Mouse (Mus musculus) left cerebral cortex, adult 18-20 months (tissue): ENCODE results near the gene Tefm. TPM values are rescaled to one million over a fixed set of nuclear protein-coding genes. Genes with fewer than 3 reads are reported as not detected.

Experiments used
- DNase-seq, 2 experiments: peaks; one replicate each; pipeline ENCODE4 v3.0.0; 2021 to 2022; ENCODE audit warnings: low spot score in 2 of 2, mixed read lengths in 1 of 2
- total RNA-seq, 2 experiments: library from RNA; stranded (reverse); gene quantifications; 2 replicates each; pipeline ENCODE4 v1.2.3; 2021

The Tefm gene
- total RNA-seq, 2 experiments from 2014 or later = 6.9 to 7.2 TPM

DNA sequence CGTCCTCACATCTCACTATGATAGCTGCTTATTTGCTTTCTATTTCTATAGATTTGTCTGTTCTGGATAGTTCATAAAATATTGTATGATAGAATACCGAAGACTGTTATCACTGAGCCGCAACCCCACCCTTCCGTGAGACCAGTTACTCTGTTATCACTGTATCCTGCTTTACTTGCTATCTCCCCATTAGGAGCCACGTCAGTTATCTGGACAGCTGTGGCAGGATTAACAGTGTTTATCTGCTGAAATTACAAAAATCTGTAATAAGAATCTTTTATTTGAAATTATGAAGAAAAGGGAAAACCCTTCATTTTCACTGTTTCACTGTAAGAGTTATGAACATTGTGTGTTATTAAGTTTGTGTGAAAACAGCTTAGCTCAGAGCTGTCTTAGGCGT, 40.7 kb downstream of the Tefm start:
- no peak for DNase-seq

DNA sequence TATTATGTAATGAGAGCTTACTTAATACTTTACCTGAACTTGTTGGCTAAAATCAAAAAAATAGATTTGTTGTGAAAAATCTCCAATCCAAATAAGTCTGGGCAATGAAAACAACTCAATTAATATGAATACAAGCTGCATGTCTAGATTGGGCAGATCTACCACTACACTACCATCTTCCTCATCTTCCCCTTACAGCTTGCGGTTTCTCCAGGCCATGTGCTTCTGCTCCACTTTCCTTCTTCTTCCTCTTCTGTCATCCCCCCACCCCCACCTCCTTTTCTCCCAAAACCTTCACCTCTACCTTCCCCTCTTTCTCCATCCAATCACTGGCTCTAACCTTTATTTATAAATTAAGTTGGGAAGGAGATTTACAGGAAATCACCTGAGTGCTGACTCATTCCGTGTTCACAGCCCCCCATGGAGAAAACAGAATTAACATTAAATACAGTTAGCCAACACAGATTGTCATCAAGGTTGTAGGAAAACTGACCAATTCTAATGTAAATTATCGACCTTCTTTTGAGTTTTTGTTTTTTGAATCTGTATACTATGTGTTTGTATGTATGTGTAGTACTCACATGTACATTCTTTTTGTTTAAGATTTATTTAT, 43.4 kb downstream of the Tefm start:
- DNase-seq = no peak

- DNase-seq = no peak
Measured at GRCm38 (mm10) chr11:80090555-80091164, 51.3 kb downstream of the Tefm start.

- DNase-seq = no peak
Measured at GRCm38 (mm10) chr11:80089817-80090214, 52.2 kb downstream of the Tefm start.

- peak; percentile 91 to 93 for DNase-seq
Measured at GRCm38 (mm10) chr11:80088917-80089816, 52.8 kb downstream of the Tefm start, which contains the start of gene Atad5. TSS of gene Atad5 (plus strand) at chr11:80089400.

DNA sequence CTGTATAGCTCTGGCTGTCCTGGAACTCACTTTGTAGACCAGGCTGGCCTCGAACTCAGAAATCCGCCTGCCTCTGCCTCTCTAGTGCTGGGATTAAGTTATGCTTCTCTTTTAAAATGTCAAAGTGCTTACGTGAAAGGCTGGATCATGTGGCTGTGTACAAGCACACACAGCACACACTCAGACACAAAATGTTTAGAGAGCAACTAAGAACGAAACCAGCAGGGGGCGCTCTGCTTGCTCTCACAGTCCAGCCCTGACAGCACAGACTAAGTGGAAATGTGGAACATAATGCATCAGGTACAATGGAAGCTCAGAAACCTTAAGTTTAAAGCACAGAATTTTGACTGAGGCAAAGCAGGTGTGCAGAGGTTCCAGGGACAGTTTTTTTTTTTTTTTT, 55.1 kb downstream of the Tefm start:
- DNase-seq = peak; percentile 80 to 84

Other genes starting within 250 kb of the Tefm start
- gene Utp6, start 179.8 kb downstream of the Tefm start, total RNA-seq = 10 to 100 TPM; 26.1 to 26.6 TPM
- 10 to 100 TPM; 34.3 to 37.7 TPM for gene Suz12, start 149.1 kb downstream of the Tefm start, total RNA-seq
- 10 to 100 TPM; 12.1 to 15.0 TPM for gene Crlf3, start 61.2 kb downstream of the Tefm start, total RNA-seq
- 1 to 10 TPM; 2.7 to 3.0 TPM for gene Atad5, start 52.8 kb downstream of the Tefm start, total RNA-seq
- gene Adap2, start 11.9 kb upstream of the Tefm start, total RNA-seq = 1 to 10 TPM; 4.7 to 7.2 TPM
- 1 to 10 TPM; 3.9 to 4.1 TPM for gene Rnf135, start 41.7 kb upstream of the Tefm start, total RNA-seq
- gene Rhot1, start 66.8 kb upstream of the Tefm start, total RNA-seq = 10 to 100 TPM; 72.1 to 73.3 TPM
- gene Rhbdl3, start 158.7 kb upstream of the Tefm start, total RNA-seq = 10 to 100 TPM; 22.3 to 24.5 TPM
- gene 5730455P16Rik, start 235.9 kb upstream of the Tefm start, total RNA-seq = 10 to 100 TPM; 49.5 to 53.9 TPM
- 100 to 1,000 TPM; 121 to 123 TPM for gene Zfp207, start 241.1 kb upstream of the Tefm start, total RNA-seq